Mouse (Mus musculus): ENCODE data around the gene Olfr1359. TPM values are rescaled to one million over a fixed set of nuclear protein-coding genes. Genes with fewer than 3 reads are reported as not detected.
A peak's percentile ranks its signal among the peaks of the same experiment; 100 is the strongest.
"Not testable (repeated sequence)": the region's sequence is repeated elsewhere in the genome, so short reads cannot be mapped to it uniquely, and the experiment has no call there.

The Olfr1359 gene
- polyA plus RNA-seq, 1 experiment from 2014 or later: not detected

DNA sequence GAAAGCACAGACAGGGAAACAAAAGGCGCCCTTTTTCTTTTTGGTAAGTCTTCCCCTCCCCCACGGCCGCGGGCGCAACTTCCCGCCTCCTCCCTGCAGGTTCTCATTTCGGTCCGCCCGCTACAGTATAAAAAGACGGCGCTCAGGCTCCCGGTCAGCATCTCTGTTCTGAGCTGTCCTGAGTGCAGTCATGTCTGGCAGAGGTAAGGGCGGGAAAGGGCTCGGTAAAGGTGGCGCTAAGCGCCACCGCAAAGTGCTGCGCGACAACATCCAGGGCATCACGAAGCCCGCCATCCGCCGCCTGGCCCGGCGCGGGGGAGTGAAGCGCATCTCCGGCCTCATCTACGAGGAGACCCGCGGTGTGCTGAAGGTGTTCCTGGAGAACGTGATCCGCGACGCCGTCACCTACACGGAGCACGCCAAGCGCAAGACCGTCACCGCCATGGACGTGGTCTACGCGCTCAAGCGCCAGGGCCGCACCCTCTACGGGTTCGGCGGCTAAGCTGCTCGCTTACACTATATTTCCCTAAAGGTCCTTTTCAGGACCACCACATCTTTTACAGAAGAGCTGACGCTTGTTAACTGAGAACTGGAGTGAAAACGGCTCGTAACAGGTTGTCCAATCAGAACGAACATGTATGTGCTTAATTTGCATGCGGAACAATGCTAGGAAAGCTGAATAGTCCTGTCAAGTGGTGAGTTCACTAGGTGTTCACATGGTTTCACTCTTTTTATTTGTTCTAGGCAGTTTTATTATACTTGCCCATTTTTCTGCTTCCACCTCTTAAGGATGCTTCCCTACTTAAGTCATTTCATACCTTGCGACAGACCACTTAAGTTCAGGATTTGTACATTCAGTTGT is 37.2 kb downstream of the Olfr1359 start, which contains the start of gene Hist1h4j:
Gene Hist1h4j (plus strand): TSS at position 159 of the 862 bp plus-strand sequence.
- H3K9me3 ChIP-seq; H3K36me3 ChIP-seq (replicated peaks); H3K27me3 ChIP-seq (ENCODE audit: poor library complexity, severe bottlenecking): not testable (repeated sequence)
- peak; percentile 94 for DNase-seq (ENCODE audit: extremely low spot score, low spot score)
- Histone ChIP-seq H3K27ac (peak within 1 kb of the TSS; percentile 99), H3K4me1 (peaks cover 35% of the 10 kb centered on the region), H3K4me3 (peak within 1 kb of the TSS; percentile 57)
- under 1% methylated on average over 49 of the region's 56 CpGs for WGBS

GRCm38 (mm10) chr13:21745006-21745405 is 47.1 kb downstream of the Olfr1359 start:
- Histone ChIP-seq H3K27ac (no peak overlapping the region), H3K9me3 (no peaks in the 10 kb centered on the region), H3K36me3 (replicated peaks) (peaks cover 8% of the 10 kb centered on the region; the same call in 1 of the 2 replicates), H3K27me3 (ENCODE audit: poor library complexity, severe bottlenecking) (no peaks in the 10 kb centered on the region), H3K4me3 (no peak overlapping the region), H3K4me1 (peaks cover 21% of the 10 kb centered on the region)
- WGBS: 89% methylated on average over 1 of the region's 1 CpGs
- no peak for DNase-seq (ENCODE audit: extremely low spot score, low spot score)

DNA sequence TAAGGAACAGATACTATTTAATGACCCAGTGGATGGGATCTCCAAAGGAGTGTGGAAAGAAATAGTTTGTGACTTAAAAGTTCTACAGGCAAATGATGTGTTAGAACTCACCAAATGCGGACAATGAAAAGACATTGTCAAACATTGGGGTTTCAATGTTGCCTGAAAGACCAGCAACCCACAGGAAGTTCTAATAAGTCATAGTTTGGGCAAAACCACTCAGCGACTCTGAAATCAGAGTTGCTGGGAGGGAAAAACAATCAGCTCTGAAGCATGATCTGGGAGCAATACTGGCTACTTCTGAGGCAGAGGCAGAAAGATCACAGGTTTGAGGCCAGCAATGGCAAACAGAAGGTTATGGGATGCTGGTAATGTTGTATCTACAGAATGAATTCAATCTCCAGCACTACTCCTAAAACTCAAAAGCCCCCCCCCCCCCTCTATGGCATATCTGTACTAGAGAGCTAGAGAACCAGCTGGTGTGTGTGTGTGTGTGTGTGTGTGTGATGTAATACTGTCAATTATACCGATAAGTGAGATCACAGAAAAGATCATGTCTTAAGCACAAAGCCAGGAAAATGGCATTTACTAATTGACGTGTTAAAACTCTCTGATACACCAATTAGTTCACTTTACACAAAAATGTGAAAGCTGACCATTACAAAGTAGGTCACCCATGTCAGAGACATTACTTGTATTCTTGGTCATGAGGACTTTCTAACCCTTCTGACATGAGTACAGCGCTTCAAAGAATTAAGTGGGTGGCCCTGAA is 51.7 kb downstream of the Olfr1359 start:
- Histone ChIP-seq H3K9me3 (no peaks in the 10 kb centered on the region), H3K27ac (peak overlapping the region; percentile 95), H3K36me3 (replicated peaks) (peaks cover 5% of the 10 kb centered on the region; the same call in 1 of the 2 replicates), H3K4me1 (peaks cover 49% of the 10 kb centered on the region), H3K27me3 (ENCODE audit: poor library complexity, severe bottlenecking) (no peaks in the 10 kb centered on the region), H3K4me3 (peak overlapping the region; percentile 64)
- DNase-seq (ENCODE audit: extremely low spot score, low spot score): peak; percentile 65
- WGBS: 5% methylated on average over 5 of the region's 5 CpGs

GRCm38 (mm10) chr13:21750159-21751017 is 52.5 kb downstream of the Olfr1359 start, which contains the start of gene Hist1h4k:
Gene Hist1h4k, minus strand, starts transcription at chr13:21750505.
- DNase-seq (ENCODE audit: extremely low spot score, low spot score): peak; percentile 94
- not testable (repeated sequence) for H3K36me3 ChIP-seq (replicated peaks); H3K27me3 ChIP-seq (ENCODE audit: poor library complexity, severe bottlenecking); H3K9me3 ChIP-seq
- Histone ChIP-seq H3K4me3 (peak within 1 kb of the TSS; percentile 64), H3K27ac (peak within 1 kb of the TSS; percentile 95), H3K4me1 (peaks cover 56% of the 10 kb centered on the region)
- under 1% methylated on average over 52 of the region's 56 CpGs for WGBS

DNA sequence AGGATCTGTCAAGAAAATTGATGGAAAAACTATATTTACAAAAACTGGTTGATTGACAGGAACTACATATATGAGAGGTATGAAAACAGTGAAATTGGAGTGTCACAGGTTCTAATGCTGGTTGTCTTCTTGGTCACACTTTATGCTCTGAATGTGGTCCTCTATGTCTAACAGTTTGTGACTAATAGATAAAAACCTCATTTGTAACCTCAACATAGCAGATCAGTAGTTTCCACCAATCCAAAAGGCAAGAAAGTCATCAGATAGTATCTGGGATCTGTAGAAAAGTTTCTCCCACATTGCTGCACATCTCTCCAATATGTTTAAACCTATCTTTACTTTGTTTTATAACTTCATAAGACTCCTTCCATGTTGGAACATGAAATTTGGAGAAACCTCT is 53.5 kb downstream of the Olfr1359 start:
- no peak for DNase-seq (ENCODE audit: extremely low spot score, low spot score)
- Histone ChIP-seq H3K36me3 (replicated peaks) (peaks cover 5% of the 10 kb centered on the region; the same call in 1 of the 2 replicates), H3K27ac (peak overlapping the region; percentile 95), H3K27me3 (ENCODE audit: poor library complexity, severe bottlenecking) (no peaks in the 10 kb centered on the region), H3K9me3 (no peaks in the 10 kb centered on the region), H3K4me3 (peak overlapping the region; percentile 64; the same call in 1 of the 2 replicates), H3K4me1 (peaks cover 60% of the 10 kb centered on the region)

GRCm38 (mm10) chr13:21751827-21752226 is 53.9 kb downstream of the Olfr1359 start:
- H3K27me3 ChIP-seq (ENCODE audit: poor library complexity, severe bottlenecking): no peaks in the 10 kb centered on the region
- H3K27ac ChIP-seq: peak overlapping the region; percentile 95
- H3K4me1 ChIP-seq: peaks cover 60% of the 10 kb centered on the region
- no peak for DNase-seq (ENCODE audit: extremely low spot score, low spot score)
- H3K4me3 ChIP-seq: peak overlapping the region; percentile 64; the same call in 1 of the 2 replicates
- whole genome bisulfite sequencing: 69% methylated on average over 3 of the region's 3 CpGs
- peaks cover 5% of the 10 kb centered on the region; the same call in 1 of the 2 replicates for H3K36me3 ChIP-seq (replicated peaks)
- no peaks in the 10 kb centered on the region for H3K9me3 ChIP-seq

- H3K4me3 ChIP-seq: peak overlapping the region; percentile 64
- WGBS: 61% methylated on average over 3 of the region's 3 CpGs
- peaks cover 3% of the 10 kb centered on the region; the same call in 1 of the 2 replicates for H3K36me3 ChIP-seq (replicated peaks)
- peak overlapping the region; percentile 95 for H3K27ac ChIP-seq
- no peaks in the 10 kb centered on the region for H3K27me3 ChIP-seq (ENCODE audit: poor library complexity, severe bottlenecking)
- H3K4me1 ChIP-seq: peaks cover 58% of the 10 kb centered on the region
- DNase-seq (ENCODE audit: extremely low spot score, low spot score): peak; percentile 42
- no peaks in the 10 kb centered on the region for H3K9me3 ChIP-seq
These were observed 54.4 kb downstream of the Olfr1359 start for GRCm38 (mm10) chr13:21752356-21752755.

DNA sequence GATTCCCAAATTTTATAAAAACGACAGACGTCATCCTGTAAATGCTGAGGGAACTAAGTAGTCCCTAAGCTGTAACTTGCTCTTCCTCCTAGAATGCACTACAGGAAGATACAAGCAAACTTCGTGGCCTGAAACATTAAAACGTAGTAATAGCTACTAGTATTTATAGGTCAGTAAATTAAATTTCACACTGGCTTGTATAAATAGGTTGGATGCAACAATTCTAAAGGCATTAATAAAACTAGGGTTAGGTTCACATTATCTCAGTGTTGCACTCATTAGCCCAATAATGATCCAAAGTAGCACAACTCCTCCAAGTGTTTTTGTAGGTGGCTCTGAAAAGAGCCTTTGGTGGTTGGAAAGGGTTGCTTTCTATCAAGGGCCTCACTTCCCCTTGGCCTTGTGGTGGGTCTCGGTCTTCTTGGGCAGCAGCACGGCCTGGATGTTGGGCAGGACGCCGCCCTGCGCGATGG is 55.2 kb downstream of the Olfr1359 start:
- no peaks in the 10 kb centered on the region for H3K9me3 ChIP-seq
- WGBS: 3% methylated on average over 10 of the region's 10 CpGs
- H3K4me3 ChIP-seq: peak overlapping the region; percentile 64
- no peaks in the 10 kb centered on the region for H3K36me3 ChIP-seq (replicated peaks)
- peaks cover 54% of the 10 kb centered on the region for H3K4me1 ChIP-seq
- H3K27me3 ChIP-seq (ENCODE audit: poor library complexity, severe bottlenecking): no peaks in the 10 kb centered on the region
- peak; percentile 38 for DNase-seq (ENCODE audit: extremely low spot score, low spot score)
- H3K27ac ChIP-seq: peak overlapping the region; percentile 95

DNA sequence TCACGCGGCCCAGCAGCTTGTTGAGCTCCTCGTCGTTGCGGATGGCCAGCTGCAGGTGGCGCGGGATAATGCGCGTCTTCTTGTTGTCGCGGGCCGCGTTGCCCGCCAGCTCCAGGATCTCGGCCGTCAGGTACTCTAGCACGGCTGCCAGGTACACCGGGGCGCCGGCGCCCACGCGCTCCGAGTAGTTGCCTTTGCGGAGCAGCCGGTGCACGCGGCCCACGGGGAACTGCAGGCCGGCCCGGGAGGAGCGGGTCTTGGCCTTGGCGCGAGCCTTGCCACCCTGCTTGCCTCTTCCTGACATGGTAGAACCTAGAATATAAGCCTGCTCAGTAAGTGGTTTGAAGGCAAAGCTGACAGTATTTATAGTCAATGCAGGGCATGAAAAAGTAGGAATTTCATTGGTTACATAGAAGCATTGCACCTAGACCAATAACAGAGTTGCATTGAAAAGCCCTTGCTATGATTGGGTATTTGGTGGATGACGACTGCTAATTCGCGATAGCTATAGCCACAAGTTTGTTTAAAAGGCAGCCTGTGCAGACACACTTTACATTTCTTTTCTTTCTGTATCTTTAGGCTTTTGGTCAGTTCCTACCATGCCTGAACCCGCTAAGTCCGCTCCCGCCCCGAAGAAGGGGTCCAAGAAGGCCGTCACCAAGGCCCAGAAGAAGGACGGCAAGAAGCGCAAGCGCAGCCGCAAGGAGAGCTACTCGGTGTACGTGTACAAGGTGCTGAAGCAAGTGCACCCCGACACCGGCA is 55.8 kb downstream of the Olfr1359 start, which contains the start of the genes Hist1h2ak and Hist1h2bn:
Gene Hist1h2ak (minus strand): TSS at position 304 of the 762 bp plus-strand sequence.
Gene Hist1h2bn (plus strand): TSS at position 600 of the 762 bp plus-strand sequence.
- peak within 1 kb of the TSS; percentile 95 for H3K27ac ChIP-seq
- H3K9me3 ChIP-seq; H3K36me3 ChIP-seq (replicated peaks); H3K27me3 ChIP-seq (ENCODE audit: poor library complexity, severe bottlenecking): not testable (repeated sequence)
- H3K4me3 ChIP-seq: peak within 1 kb of the TSS; percentile 64
- DNase-seq (ENCODE audit: extremely low spot score, low spot score): peak; percentile 79
- WGBS: under 1% methylated on average over 49 of the region's 50 CpGs
- peaks cover 48% of the 10 kb centered on the region for H3K4me1 ChIP-seq

DNA sequence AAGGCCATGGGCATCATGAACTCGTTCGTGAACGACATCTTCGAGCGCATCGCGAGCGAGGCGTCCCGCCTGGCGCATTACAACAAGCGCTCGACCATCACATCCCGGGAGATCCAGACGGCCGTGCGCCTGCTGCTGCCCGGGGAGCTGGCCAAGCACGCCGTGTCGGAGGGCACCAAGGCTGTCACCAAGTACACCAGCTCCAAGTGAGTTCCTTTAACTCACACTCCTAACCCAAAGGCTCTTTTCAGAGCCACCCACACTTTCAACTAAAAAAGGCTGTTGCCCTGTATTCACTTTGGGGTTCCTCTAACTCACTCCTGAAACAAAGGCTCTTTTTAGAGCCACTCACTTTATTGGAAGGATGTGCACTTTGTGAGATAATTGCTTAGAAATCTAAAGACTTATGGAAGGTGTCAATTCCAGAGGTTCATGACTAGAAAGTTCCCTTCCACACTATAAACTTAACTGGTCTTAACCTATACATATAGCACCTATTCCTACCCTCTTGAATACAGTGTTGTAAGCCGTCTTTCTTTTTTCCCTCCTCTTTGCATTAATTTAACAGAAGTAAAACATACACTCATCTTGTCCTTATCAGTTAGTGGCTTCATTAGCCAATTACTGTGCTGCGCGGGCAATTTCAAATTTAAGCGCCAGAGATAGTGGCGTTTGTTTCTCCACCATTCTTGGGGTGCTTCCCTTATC is 56.5 kb downstream of the Olfr1359 start:
- Histone ChIP-seq H3K4me3 (peak overlapping the region; percentile 64), H3K4me1 (peaks cover 40% of the 10 kb centered on the region), H3K27ac (peak overlapping the region; percentile 95)
- under 1% methylated on average over 26 of the region's 26 CpGs for WGBS
- H3K27me3 ChIP-seq (ENCODE audit: poor library complexity, severe bottlenecking); H3K36me3 ChIP-seq (replicated peaks); H3K9me3 ChIP-seq: not testable (repeated sequence)
- DNase-seq (ENCODE audit: extremely low spot score, low spot score): peak; percentile 41

DNA sequence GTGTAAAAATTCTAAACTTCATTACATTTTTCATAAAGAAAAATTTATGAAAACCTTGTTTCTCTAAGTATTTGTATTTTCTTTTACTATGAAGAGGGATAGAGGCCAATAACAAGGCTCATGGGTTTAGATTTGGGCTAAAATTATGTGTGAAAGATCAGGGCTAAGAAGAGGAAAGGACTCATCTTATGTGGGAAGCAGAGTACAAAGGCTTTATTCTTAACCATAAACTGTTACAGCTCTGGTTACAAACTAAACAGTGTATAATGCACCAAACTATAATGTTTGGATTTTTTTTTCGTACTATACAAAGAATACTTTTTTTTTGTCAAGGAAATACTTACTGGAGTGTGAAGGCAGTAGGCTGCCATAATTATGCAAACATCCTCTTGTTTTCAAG is 57.8 kb downstream of the Olfr1359 start:
- H3K36me3 ChIP-seq (replicated peaks): no peaks in the 10 kb centered on the region
- H3K4me3 ChIP-seq: peak overlapping the region; percentile 64
- H3K27ac ChIP-seq: peak overlapping the region; percentile 89
- no peaks in the 10 kb centered on the region for H3K27me3 ChIP-seq (ENCODE audit: poor library complexity, severe bottlenecking)
- no peak for DNase-seq (ENCODE audit: extremely low spot score, low spot score)
- no peaks in the 10 kb centered on the region for H3K9me3 ChIP-seq
- peaks cover 38% of the 10 kb centered on the region for H3K4me1 ChIP-seq
- 91% methylated on average over 1 of the region's 1 CpGs for WGBS

All from forebrain, embryonic 10.5 days (tissue).